ENCODE assay signal across 13 mouse cellular contexts in genomic region chr7:76661072-76661471, GRCm38 (mm10).
DNase-seq lines count a peak whose midpoint lies in the region; ATAC-seq and TF ChIP-seq lines count a peak whose summit lies in the region.
"Had no signal": no experiment of that assay in that cellular context is flagged by ENCODE, and none has a peak within 500 bp of the region (broad histone marks: within the 10 kb centered on the region; RNA-seq: fewer than 3 reads in every experiment).

No protein-coding gene starts in this region.

- no peak for ATAC-seq in kidney, postnatal 0 days (replicated peaks; ENCODE audit: low FRiP score, low read depth)
- peak; percentile 78 for ATAC-seq in intestine, embryonic 15.5 days

- no peaks in the 10 kb centered on the region for H3K27me3 ChIP-seq in kidney, postnatal 0 days (ENCODE audit: insufficient read depth, low read length)
- H3K27me3 ChIP-seq in intestine, embryonic 15.5 days (replicated peaks) = no peaks in the 10 kb centered on the region
- H3K27me3 ChIP-seq: forebrain, embryonic 12.5 days; heart, embryonic 13.5 days had no signal

- no peaks in the 10 kb centered on the region for H3K4me1 ChIP-seq in kidney, postnatal 0 days (replicated peaks; ENCODE audit: insufficient read depth, low read length)
- 0 out of 2 replicates have a peak, but pooled peaks cover 4% of the 10 kb centered on the region for H3K4me1 ChIP-seq in intestine, embryonic 15.5 days (replicated peaks)
- H3K4me1 ChIP-seq: forebrain, embryonic 12.5 days; heart, embryonic 13.5 days had no signal

- peak; percentile 4 for DNase-seq in adrenal gland, postnatal 10 days
- DNase-seq in adrenal gland, postnatal 25 days = no peak
- DNase-seq in kidney, postnatal 0 days (ENCODE audit: low spot score) = peak; percentile 64
- no peak for DNase-seq in kidney, adult 11 months
- peak; percentile 57 for DNase-seq in gastrocnemius, adult 2 months
- no peak for DNase-seq in layer of hippocampus, postnatal 25 days (ENCODE audit: extremely low spot score in 1 of 2, low spot score in 1 of 2)
- no peak for DNase-seq in yolk sac, embryonic 10.5 days (ENCODE audit: low spot score)
- DNase-seq: adrenal gland, adult 8-10 months; cerebellum, adult 11 months; right cerebral cortex, postnatal 25 days had no signal

- no peak overlapping the region for H3K27ac ChIP-seq in kidney, postnatal 0 days
- H3K27ac ChIP-seq in gastrocnemius, adult 2 months = peak overlapping the region; percentile 35; the same call in 1 of the 2 replicates
- H3K27ac ChIP-seq in intestine, embryonic 15.5 days = 0 out of 2 replicates have a peak overlapping the region, but pooled peaks have one; percentile 40
- H3K27ac ChIP-seq: forebrain, embryonic 12.5 days; heart, embryonic 13.5 days had no signal

- no peaks in the 10 kb centered on the region for H3K36me3 ChIP-seq in kidney, postnatal 0 days (ENCODE audit: insufficient read depth, low read length)
- H3K36me3 ChIP-seq in intestine, embryonic 15.5 days = no peaks in the 10 kb centered on the region
- H3K36me3 ChIP-seq: forebrain, embryonic 12.5 days; heart, embryonic 13.5 days had no signal

- intact Hi-C loops in gastrocnemius, adult 2 months (cut with DNase I) = no loop called here

- TF ChIP-seq CTCF in kidney, postnatal 0 days (IDR thresholded peaks at IDR 0.05; ENCODE audit: low read depth) = no peak
- TF ChIP-seq CTCF in gastrocnemius, adult 2 months (IDR thresholded peaks at IDR 0.05) = no peak

- no peak overlapping the region for H3K4me3 ChIP-seq in kidney, postnatal 0 days (replicated peaks; ENCODE audit: low read depth, low read length)
- H3K4me3 ChIP-seq in gastrocnemius, adult 2 months = no peak overlapping the region
- no peak overlapping the region for H3K4me3 ChIP-seq in intestine, embryonic 15.5 days (replicated peaks)
- H3K4me3 ChIP-seq: forebrain, embryonic 12.5 days; heart, embryonic 13.5 days had no signal

- no peaks in the 10 kb centered on the region for H3K9me3 ChIP-seq in kidney, postnatal 0 days (replicated peaks; ENCODE audit: low read length)
- no peaks in the 10 kb centered on the region for H3K9me3 ChIP-seq in intestine, embryonic 15.5 days
- H3K9me3 ChIP-seq: forebrain, embryonic 12.5 days; heart, embryonic 13.5 days had no signal

- WGBS in kidney, postnatal 0 days = 35% methylated on average over 5 of the region's 5 CpGs
- WGBS in intestine, embryonic 15.5 days = 38% methylated on average over 5 of the region's 5 CpGs

- H3K4me2 ChIP-seq in kidney, postnatal 0 days (ENCODE audit: low read length) = no peak overlapping the region
- H3K4me2 ChIP-seq in intestine, embryonic 15.5 days (replicated peaks) = no peak overlapping the region
- H3K4me2 ChIP-seq: forebrain, embryonic 12.5 days; heart, embryonic 13.5 days had no signal

- H3K9ac ChIP-seq in kidney, postnatal 0 days (ENCODE audit: low read depth, low read length) = no peak overlapping the region
- no peak overlapping the region for H3K9ac ChIP-seq in intestine, embryonic 15.5 days
- H3K9ac ChIP-seq: forebrain, embryonic 12.5 days; heart, embryonic 13.5 days had no signal

Comparison
In these comparisons a context has a peak if more than half of its experiments do, and no peak if none do; other contexts are left out.
1. DNase-seq: peak in adrenal gland, postnatal 10 days (single experiment), kidney, postnatal 0 days (single experiment) and gastrocnemius, adult 2 months (single experiment); none in adrenal gland, postnatal 25 days (single experiment), kidney, adult 11 months (single experiment), layer of hippocampus, postnatal 25 days (0 of 2) and yolk sac, embryonic 10.5 days (single experiment).